Mouse (Mus musculus) midbrain, embryonic 13.5 days (tissue): ENCODE measurements at regions not wholly inside any gene's neighbourhood (a gene's known extent, or its start where the extent isn't known, plus 50 kb on each side); places are given as distances from the start of the nearest gene placed in this dataset.
A peak's percentile ranks its signal among the peaks of the same experiment; 100 is the strongest.

Experiments used
- ATAC-seq: fragments of 200-750 bp; cut with Nextera tagmentation; 2 replicates; pipeline ENCODE4 v1.8.0; 2017; ENCODE audit warnings: mild to moderate bottlenecking, moderate TSS enrichment, moderate library complexity
- H3K27ac ChIP-seq: fragments of 300-500 bp; sonication (generic); 2 replicates; pipeline ENCODE4 v1.5.1; 2015; ENCODE audit warnings: inconsistent platforms, mild to moderate bottlenecking, moderate library complexity
- H3K27me3 ChIP-seq: fragments of 300-500 bp; sonication (generic); 2 replicates; pipeline ENCODE4 v1.6.1; 2015; ENCODE audit warnings: mild to moderate bottlenecking, inconsistent platforms
- H3K36me3 ChIP-seq: fragments of 300-500 bp; sonication (generic); 2 replicates; pipeline ENCODE4 v1.6.1; 2015; ENCODE audit warnings: mild to moderate bottlenecking, inconsistent platforms
- H3K4me1 ChIP-seq: fragments of 300-500 bp; sonication (generic); replicated peaks from 2 replicates; pipeline ENCODE4 v1.6.1; 2015; ENCODE audit warnings: inconsistent platforms
- H3K4me2 ChIP-seq: fragments of 300-500 bp; sonication (generic); replicated peaks from 2 replicates; pipeline ENCODE4 v1.6.1; 2015; ENCODE audit warnings: moderate library complexity, mild to moderate bottlenecking, inconsistent platforms
- H3K4me3 ChIP-seq: fragments of 300-500 bp; sonication (generic); replicated peaks from 2 replicates; pipeline ENCODE4 v1.5.1; 2015; ENCODE audit warnings: mild to moderate bottlenecking, inconsistent platforms
- H3K9ac ChIP-seq: fragments of 300-500 bp; sonication (generic); replicated peaks from 2 replicates; pipeline ENCODE4 v1.6.1; 2015; ENCODE audit warnings: mild to moderate bottlenecking, inconsistent platforms
- H3K9me3 ChIP-seq: fragments of 300-500 bp; sonication (generic); 2 replicates; pipeline ENCODE4 v1.6.1; 2016; ENCODE audit warnings: mild to moderate bottlenecking, inconsistent platforms
- WGBS: fragments of 180-500 bp; shearing (Covaris S2); methylation state at CpG from one replicate; pipeline ENCODE4 v1.1.7; 2015; 5-methylcytosine and 5-hydroxymethylcytosine counted together

- H3K36me3 ChIP-seq = no peaks in the 10 kb centered on the region
- peak overlapping the region; percentile 13; the same call in 1 of the 2 replicates for H3K4me2 ChIP-seq
- ATAC-seq = no peak
- 0 out of 2 replicates have a peak overlapping the region, but pooled peaks have one; percentile 32 for H3K9ac ChIP-seq
- WGBS = 11% methylated on average over 12 of the region's 12 CpGs
- H3K27ac ChIP-seq = no peak overlapping the region
- H3K4me1 ChIP-seq = peaks cover 6% of the 10 kb centered on the region; the same call in 1 of the 2 replicates
- H3K27me3 ChIP-seq = no peaks in the 10 kb centered on the region
- no peak overlapping the region for H3K4me3 ChIP-seq
- H3K9me3 ChIP-seq = no peaks in the 10 kb centered on the region
Observed at GRCm38 (mm10) chr14:55168336-55168909, 51.7 kb upstream of the Jph4 start.

GRCm38 (mm10) chr14:55169021-55169855 lies 52.5 kb upstream of the Jph4 start:
- H3K4me2 ChIP-seq = no peak overlapping the region
- no peak overlapping the region for H3K9ac ChIP-seq
- no peaks in the 10 kb centered on the region for H3K27me3 ChIP-seq
- H3K27ac ChIP-seq = no peak overlapping the region
- H3K9me3 ChIP-seq = no peaks in the 10 kb centered on the region
- H3K4me1 ChIP-seq = peaks cover 6% of the 10 kb centered on the region; the same call in 1 of the 2 replicates
- ATAC-seq = no peak
- WGBS = 92% methylated on average over 18 of the region's 18 CpGs
- H3K4me3 ChIP-seq = no peak overlapping the region
- no peaks in the 10 kb centered on the region for H3K36me3 ChIP-seq

- H3K27me3 ChIP-seq = no peaks in the 10 kb centered on the region
- H3K9me3 ChIP-seq = no peaks in the 10 kb centered on the region
- ATAC-seq = no peak
- 95% methylated on average over 9 of the region's 9 CpGs for WGBS
- no peak overlapping the region for H3K9ac ChIP-seq
- no peak overlapping the region for H3K4me2 ChIP-seq
- peaks cover 6% of the 10 kb centered on the region; the same call in 1 of the 2 replicates for H3K4me1 ChIP-seq
- no peak overlapping the region for H3K27ac ChIP-seq
- H3K36me3 ChIP-seq = no peaks in the 10 kb centered on the region
- no peak overlapping the region for H3K4me3 ChIP-seq
Observed at GRCm38 (mm10) chr14:55169856-55170117, 52.0 kb upstream of the Dhrs2 start.

- H3K27ac ChIP-seq = no peak overlapping the region
- no peak overlapping the region for H3K9ac ChIP-seq
- H3K36me3 ChIP-seq = no peaks in the 10 kb centered on the region
- ATAC-seq = no peak
- no peak overlapping the region for H3K4me3 ChIP-seq
- no peak overlapping the region for H3K4me2 ChIP-seq
- no peaks in the 10 kb centered on the region for H3K27me3 ChIP-seq
- H3K4me1 ChIP-seq = peaks cover 6% of the 10 kb centered on the region; the same call in 1 of the 2 replicates
- H3K9me3 ChIP-seq = no peaks in the 10 kb centered on the region
- 85% methylated on average over 7 of the region's 7 CpGs for WGBS
Observed at GRCm38 (mm10) chr14:55171311-55172049, 50.3 kb upstream of the Dhrs2 start.
